Mouse (Mus musculus) testis, adult 10 weeks (tissue): ENCODE measurements around the gene Marcksl1. TPM values are rescaled to one million over a fixed set of nuclear protein-coding genes. Genes with fewer than 3 reads are reported as not detected.

ENCODE experiments used
- polyA plus RNA-seq: library from polyadenylated mRNA; stranded (reverse); fragments of 350-450 nt; fragmentation: Illumina TruSeq; extraction: RNeasy Lipid Tissue Mini Kit (QIAGEN cat#74804); gene quantifications from one replicate; pipeline ENCODE4 v1.2.3, GENCODE M21; 2014; ENCODE audit warnings: low read depth, low replicate concordance

Marcksl1 gene
- polyA plus RNA-seq, result 80.2 TPM

DNA sequence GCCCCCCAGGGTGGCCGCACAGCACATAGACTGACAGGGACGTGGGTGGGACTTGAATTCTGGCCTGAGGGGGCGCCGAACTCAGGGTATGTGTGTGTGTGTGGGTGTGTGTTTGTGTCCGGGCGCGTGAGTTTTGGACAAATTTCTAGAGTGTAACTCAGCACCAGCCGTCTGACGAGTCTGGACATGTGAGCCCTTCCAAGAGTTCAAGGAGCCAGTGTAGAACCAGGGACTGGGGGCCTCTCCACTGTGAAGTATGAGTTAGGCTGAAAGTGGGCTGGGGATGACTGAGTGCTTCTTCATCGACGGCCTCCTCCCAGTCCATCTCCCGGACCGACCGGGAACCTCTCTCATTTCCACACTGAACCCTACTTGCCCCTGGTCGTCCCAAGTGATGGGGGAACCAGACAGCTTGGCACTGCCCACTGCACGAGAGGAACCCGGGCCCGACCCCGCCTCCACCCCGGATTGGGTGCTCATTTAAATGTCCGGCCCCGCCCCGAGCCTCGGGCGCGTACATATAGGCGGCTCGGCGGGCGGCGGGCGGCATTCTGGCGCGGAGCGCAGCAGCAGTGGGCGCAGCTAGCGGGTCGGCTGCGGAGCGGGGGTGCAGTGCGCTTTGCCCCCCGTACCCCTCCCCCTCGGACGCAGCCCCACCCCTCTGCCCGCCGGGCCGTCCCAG lies at the start of gene Marcksl1:
Gene Marcksl1, plus strand, starts transcription at position 496 of the 682 bp plus-strand sequence.

DNA sequence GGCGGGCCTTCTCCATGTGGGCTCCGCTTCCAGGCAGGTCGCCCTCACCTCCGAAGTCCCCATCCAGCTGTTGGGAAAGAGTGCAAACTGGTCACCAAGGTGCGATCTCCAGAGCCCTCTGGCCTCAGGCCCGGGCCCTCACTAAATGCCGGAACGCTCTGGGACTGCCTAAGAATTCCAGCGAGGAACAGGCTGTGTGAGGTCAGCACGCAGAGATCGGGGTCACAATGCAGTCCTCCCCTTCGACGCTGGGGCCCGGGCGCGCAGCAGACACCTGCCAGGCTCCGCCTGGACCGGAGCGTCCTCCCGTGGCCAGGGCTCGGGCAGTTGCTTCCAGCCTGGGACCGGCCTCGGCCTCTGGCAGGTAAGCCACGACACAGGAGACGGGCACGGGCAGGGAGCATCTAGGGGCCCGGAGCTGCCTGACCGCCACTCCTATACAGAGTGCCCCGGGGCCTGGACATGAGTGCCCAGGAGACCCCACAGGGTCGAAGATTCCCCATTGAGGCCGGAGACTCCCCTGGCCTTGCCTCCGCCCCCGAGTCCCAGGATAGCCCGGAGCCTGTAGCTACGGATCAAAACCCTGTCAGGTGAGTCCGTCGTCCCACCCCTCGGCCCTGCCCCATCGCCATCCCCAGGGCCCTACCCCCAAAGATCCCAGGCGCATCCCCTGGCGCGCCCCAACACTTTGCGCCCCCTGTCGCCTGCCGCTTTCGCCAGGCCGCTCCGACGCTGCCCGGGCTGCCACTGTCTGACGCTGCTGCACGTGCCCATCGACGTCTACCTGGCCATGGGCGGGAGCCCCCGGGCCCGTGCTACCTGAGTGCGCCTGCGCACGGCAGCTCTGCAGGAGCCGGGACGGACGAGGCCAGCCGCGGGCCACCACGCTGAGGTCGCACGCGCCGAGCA lies 22.2 kb upstream of the Marcksl1 start, which contains the start of the genes Tssk3 and Fam229a:
Gene Tssk3, minus strand, starts transcription at position 51 of the 909 bp plus-strand sequence.
Gene Fam229a, plus strand, starts transcription at position 219 of the 909 bp plus-strand sequence.

DNA sequence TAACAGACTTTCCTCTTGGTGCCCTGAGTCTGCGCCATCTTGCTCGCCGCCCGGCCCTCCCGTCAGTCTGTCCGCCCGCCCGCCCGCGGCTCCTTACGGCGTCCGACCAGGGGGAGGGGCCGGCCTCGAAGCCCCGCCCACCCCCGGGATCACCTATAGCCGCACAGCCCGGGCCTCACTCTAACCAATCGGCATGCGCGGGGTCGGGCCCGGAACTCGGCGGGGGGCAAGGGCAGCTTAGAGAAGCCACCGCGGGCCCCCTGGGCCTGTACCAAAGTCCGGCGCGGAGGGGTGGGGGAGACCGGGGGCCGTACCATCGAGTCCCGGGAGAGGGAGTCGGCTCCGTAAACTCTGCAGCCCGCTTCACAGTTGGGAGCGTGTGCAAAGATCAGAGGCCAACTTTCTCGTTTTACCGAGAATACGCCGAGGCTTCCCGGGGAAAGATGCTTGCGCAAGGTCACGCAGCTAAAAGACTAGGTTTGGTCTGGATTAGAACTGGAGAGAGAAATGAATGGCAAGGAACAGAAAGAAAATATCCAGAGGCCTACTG lies 29.3 kb downstream of the Marcksl1 start, which contains the start of gene Hdac1:
Gene Hdac1, minus strand, starts transcription at position 122 of the 550 bp plus-strand sequence.

Other genes with a start within 250 kb of the Marcksl1 start
- gene Sync, start 226.0 kb upstream of the Marcksl1 start, polyA plus RNA-seq, result 0.35 TPM
- gene Rbbp4, start 178.2 kb upstream of the Marcksl1 start, polyA plus RNA-seq, result 172 TPM
- gene Zbtb8os, start 177.9 kb upstream of the Marcksl1 start, polyA plus RNA-seq, result 79.2 TPM
- 1.0 TPM for gene Zbtb8a, start 135.5 kb upstream of the Marcksl1 start, polyA plus RNA-seq
- gene Zbtb8b, start 72.7 kb upstream of the Marcksl1 start, polyA plus RNA-seq, result 1.9 TPM
- gene Bsdc1, start 52.0 kb upstream of the Marcksl1 start, polyA plus RNA-seq, result 12.7 TPM
- 76.5 TPM for gene Tssk3, start 22.6 kb upstream of the Marcksl1 start, polyA plus RNA-seq
- gene Fam229a, start 22.4 kb upstream of the Marcksl1 start, polyA plus RNA-seq, result not detected
- gene Hdac1, start 29.1 kb downstream of the Marcksl1 start, polyA plus RNA-seq, result 125 TPM
- gene Lck, start 60.1 kb downstream of the Marcksl1 start, polyA plus RNA-seq, result 0.55 TPM
- gene Fam167b, start 65.0 kb downstream of the Marcksl1 start, polyA plus RNA-seq, result not detected
- 18.7 TPM for gene Eif3i, start 87.1 kb downstream of the Marcksl1 start, polyA plus RNA-seq
- 20.7 TPM for gene Tmem234, start 87.1 kb downstream of the Marcksl1 start, polyA plus RNA-seq
- not detected for gene Dcdc2b, start 100.7 kb downstream of the Marcksl1 start, polyA plus RNA-seq
- gene Iqcc, start 105.5 kb downstream of the Marcksl1 start, polyA plus RNA-seq, result 11.5 TPM
- 1.8 TPM for gene Ccdc28b, start 110.4 kb downstream of the Marcksl1 start, polyA plus RNA-seq
- 6.8 TPM for gene Txlna, start 127.5 kb downstream of the Marcksl1 start, polyA plus RNA-seq
- gene Kpna6, start 159.2 kb downstream of the Marcksl1 start, polyA plus RNA-seq, result 296 TPM
- 5.2 TPM for gene Tmem39b, start 183.3 kb downstream of the Marcksl1 start, polyA plus RNA-seq
- gene Khdrbs1, start 228.7 kb downstream of the Marcksl1 start, polyA plus RNA-seq, result 99.4 TPM